Mouse (Mus musculus) forelimb bud, embryonic 11.5 days (tissue): ENCODE results near the gene Scube1.

Experiments used
- DNase-seq: peaks from one replicate; pipeline ENCODE4 v3.0.0-alpha.2; 2012; ENCODE audit warnings: low read depth, low spot score

Scube1 gene

DNA sequence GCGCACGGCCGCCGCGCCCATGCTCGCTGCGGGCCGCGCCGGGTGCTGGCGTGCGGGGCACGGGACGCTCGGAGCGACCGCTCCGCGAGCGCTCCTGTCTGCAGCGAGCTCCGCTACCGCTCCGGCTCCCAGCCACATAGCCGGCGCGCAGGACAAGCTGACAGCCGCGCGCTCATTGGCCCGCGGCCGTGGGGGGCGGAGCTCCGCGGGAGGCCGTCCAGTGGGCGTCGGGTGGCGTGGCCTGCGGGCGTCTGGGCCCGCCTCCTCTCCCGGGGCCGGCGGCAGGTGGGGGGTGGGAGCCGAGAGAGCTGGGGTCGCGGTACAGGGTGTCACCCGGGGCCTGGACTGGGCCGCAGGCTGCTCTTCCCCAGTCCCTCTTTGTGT is at the start of gene Scube1:
Gene Scube1 (minus strand): TSS at position 136 of the 384 bp plus-strand sequence.
- peak; percentile 86 for DNase-seq

DNA sequence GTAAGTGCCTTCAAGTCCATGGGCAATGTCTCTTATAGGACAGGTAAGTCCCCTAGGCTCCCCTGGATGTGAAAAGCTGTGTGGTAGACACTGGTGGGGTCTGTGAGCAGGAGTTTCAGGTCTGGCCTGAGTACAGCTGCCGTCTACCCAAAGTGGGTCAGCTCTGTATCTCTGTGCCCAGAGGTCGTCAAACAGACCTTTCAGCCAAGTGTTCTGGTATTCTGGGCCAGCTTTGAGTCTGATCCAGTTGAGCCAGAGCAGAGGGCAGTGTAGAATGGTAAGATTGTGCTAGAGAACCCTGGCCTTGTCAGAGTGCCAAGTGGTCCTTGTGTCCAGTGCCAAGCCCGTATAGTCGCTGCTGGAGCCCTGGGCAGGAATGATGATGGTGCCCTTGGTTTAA is 48.1 kb upstream of the Scube1 start:
- DNase-seq: no peak

DNA sequence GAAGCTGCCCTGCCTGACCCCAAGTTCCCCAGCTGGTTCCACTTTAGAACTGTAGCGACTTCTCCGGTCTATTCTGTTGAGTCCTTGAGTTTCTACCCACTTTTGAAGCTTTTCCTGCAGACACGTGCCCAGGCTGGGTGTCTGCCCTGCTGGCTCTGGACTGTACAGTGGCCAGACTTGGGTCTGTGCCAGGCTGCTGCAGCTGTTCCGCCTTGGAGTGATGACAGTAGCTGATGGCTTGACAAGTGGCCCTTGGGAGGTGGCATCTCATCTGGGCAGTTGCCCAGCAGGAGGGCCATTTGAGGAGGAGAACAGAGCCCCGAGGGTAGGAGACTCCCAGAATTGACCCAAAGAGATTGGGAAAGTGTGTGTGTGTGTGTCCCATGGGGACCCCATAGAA is 47.6 kb upstream of the Scube1 start:
- DNase-seq: no peak

DNA sequence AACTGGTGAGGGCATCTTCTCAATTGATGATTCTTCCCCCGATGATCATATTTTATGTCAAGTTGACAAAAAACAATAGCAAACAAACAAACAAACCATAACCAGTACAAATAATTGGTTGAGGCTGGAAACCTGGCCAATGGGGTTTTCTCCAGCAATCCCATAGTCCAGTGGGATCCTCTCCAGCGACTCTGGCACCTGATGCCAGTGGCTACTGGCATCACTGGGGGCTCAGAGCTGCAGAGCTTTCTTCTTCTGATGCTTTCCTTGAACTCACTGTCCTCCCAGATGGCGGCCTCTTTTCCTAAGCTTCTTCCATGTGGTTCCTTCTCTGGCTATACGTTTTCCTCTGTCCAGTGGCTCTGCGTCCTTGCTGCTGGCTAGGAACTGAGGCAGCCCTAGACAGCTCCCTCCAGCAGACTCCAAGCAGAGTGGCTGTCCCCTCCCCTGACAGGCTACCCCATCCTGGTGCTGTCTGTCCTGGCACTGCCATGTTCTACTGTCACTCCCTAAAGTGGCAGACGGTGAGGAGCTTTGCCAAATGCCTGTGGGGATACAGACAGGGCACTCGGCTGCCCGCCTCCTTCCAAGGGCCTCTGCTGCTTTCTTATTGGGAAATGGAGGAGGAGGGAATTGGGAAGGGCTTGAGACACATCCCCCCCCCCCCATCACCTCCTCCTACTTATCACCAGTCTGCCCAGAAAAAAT is 46.7 kb upstream of the Scube1 start:
- DNase-seq: no peak

DNA sequence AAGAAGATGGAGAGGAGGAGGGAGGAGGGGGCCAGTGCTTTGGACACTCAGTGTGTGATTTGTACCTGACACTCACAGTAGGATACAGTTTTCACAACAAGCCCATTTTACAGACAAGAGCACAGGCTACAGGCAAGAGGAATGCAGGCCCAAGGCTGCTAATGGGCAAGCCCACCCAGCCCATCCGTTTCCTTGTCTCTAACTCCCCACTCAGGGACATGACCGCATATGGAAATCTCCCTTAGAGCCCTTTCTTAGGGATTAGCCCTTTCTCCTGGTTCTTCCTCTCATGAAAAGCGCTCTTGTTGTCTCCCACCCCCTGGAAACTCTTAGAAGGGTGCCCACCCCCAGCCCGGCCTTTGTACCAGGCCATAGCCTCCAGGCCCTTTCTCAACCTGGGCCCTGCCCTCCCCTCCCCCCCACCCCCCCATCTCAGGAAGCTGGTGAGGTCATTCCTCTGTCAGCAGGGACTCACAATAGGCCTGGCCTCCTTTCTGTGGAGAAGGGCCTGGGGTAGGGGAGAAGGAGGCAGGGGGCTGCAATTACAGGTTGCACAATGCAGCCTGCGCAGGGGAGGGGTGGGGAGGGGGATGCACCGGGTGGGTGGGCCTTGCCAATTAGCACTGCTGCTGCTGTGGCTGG is 40.7 kb upstream of the Scube1 start:
- peak; percentile 33 for DNase-seq

DNA sequence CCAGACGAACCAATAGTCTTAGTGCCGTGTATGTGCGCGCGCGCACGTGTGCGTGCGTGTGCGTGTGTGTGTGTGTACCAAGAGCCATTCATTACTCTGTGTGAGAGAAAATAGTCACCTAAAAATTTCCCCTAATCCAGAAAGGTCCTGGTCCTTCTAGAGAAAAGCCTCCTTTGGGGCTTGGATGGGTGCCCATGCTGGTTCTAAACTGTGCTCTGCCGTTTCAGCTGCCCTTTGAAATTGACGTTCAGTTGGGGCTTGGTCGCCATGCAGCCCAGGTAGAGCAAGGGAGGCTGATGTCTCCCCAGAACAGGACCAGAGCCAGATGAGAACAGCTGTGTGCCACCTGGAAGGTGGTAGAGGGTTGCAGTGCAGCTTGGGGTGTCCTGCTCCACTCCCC is 36.7 kb upstream of the Scube1 start:
- no peak for DNase-seq

DNA sequence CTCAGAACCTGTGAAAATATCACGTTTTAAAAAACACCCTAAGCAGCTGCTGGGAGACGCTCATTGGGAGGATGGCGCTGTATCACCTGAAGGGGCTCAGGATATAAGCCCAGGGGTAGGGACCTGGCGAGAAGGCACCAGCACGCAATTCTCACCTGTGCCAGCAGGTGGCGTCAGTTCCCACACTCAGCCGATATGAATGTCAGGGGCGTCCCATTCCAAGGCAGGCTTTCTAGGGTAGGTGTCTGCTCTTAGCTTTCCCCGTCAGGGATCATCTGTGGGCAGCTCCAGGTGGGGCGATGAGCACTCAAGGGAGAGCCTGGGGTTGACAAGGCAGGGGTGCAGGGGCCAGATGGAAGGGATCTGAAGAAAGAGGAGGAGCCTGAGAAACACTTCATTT is 35.9 kb upstream of the Scube1 start:
- peak; percentile 59 for DNase-seq

DNA sequence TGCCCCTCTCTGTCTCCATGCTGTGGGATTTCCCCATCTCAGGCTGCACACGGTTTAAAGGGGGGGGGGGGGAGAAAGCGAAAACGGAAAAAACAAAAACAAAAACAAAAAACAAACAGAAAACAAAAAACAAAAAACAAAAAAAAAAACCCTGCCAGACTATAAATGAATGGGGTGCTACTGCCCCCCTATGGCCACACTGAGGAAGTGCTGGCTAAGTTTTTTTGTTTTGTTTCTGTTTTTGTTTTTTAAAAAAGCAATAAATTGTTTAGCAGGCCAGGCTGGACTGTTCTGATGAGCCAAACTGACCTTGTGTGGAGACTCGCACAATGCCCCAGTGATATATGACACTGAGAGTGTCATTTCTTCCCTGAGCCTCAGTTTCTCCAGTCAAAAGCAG is 34.1 kb upstream of the Scube1 start:
- DNase-seq: no peak

DNA sequence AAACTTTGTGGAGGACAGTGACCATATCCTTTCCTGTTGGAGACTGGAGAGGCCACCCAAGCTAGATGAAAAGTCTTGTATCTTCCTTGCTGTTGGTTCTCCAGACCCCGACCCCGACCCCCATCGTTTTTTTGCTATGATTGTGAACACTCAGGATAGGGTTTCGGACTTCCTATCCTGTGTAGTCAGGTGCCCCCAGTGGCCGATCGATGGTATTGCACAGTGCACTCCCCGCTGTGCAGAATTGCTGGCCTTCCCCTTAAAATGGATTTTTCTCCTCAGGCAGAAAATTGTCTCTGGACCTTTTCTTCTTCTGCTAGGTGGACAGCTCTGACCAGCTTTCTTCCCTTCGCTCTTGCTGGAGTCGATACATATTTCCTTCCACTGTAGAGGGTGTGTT is 31.9 kb upstream of the Scube1 start:
- peak; percentile 58 for DNase-seq

DNA sequence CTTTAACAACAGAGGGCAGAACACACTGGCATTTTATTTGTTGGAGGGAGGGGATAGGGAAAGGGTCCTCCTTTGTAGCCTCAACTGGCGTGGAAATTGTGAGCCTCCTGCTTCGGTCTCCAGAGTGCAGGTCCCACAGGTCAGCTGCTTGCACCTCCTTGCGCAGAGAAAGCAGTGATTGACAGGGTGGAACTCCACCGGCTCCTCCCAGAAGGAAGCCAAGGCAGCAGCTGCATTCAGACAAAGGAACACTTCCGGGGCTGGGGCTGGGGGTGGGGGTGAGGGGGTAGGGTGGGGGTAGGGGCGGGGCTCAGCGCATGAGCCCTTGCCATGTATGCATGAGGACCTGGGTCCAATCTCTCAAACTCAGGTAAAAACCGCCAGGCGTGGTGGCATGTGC is 24.6 kb upstream of the Scube1 start:
- no peak for DNase-seq

DNA sequence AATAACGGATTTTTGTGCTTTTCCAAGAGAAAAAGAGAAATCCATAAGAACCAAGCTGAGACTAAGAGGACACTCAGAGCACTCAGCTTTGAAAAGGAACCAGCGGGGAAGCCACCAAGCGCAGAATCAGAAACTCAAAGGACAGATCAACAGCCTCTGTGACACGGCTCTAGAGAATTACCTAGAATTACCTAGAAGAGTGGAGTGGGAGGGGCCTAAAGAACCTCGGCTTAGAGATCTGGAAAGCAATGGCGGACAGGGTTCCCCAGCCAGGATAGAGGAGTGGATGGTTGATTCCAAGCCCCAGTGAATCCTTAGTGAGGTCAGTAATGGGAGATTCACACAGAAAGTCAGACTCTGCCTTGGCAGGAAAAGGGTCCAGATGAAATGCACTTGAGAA is 24.2 kb upstream of the Scube1 start:
- DNase-seq: no peak

DNA sequence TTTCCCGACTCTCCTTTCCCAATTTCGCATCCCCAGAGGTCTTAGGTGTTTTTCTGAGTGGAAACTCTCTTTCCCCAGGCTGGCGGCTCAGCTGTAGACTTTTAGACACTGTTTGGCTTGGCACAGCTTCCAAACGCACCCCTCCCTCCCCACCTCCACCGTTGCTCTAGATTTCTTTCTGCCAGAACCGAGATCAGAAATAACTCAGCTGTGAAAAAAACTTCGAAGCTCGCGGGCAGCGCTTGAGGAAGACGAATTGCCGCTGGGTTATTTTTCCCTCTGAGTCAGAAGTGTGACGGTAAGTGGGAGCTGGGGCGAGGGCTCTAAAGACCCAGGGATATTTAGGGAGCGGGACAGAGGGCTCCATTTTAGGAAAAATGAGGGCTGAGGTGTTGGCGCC is 21.5 kb upstream of the Scube1 start:
- DNase-seq: no peak

DNA sequence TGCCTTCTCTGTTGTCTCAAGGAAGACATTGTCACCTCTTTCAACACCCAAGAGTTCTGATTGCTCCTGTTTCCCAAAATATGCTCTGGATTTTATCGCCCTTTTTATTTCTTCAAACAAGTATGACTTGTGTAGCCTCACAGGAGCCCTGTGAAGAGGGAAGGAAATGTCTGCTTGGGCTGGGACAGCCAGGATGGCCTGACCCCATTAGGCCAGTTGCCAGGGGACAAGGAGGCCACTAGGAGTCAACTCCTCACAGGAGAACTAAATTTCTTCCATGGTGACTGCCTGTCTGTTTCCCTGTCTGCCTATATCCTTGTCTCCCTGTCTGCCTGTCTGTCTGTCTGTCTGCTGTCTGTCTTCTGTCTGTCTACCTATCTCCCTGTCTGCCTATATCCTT is 17.2 kb upstream of the Scube1 start:
- DNase-seq: no peak

DNA sequence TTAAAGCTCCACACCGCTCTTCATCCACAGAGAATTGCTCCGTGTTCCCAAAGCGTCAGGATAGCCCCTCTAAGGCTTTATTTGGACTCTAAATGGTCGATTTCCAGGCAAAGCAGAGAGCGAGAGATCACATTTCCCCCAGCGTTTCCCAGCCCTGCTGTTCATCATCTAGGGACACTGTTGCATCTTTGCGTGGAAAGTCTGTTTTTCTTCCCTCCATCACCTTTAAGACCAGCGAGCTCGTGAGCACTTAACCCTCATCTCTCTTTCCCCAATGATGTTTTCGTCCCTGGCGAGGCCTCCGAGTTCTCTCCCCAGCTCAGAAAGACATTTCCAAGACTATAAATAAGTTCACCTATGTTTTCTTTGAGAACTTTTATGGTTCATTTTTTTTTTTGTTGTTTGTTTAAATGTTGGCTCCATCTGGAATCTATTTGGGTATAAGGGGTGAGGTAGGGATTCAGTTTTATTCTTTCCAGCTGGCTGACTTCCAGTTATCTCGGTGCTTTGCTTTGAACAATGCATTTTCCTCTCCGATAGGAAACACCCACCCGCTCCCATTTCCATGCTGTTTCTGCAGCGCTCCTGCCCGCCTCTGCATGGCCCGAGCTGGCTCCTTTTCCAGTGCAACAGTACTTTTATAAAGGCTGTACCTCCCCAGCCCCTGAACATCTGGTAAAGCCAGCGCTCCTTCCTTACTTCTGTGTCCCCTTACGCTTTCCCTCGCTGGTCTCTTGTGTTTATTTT is 16.0 kb upstream of the Scube1 start:
- peak; percentile 82 for DNase-seq

DNA sequence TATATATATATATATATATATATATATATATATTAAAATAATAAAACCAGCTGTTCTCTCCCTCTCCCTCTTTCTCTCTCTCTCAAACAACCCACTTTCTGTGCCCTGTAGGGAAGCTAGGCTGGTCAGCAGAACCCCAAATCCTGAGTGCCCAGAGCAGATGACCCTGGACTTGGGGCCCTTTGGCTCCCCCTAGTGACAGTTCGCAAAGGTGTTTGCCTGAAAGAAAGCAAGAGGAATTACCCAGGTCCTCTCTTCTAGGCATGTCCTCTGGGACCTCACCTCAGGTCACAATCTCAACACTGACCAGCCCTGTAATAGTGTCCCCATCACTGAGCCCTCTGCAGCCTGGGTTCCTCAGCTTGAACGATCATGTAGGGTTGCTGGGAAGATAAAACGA is 2.8 kb upstream of the Scube1 start:
- DNase-seq: peak; percentile 64

DNA sequence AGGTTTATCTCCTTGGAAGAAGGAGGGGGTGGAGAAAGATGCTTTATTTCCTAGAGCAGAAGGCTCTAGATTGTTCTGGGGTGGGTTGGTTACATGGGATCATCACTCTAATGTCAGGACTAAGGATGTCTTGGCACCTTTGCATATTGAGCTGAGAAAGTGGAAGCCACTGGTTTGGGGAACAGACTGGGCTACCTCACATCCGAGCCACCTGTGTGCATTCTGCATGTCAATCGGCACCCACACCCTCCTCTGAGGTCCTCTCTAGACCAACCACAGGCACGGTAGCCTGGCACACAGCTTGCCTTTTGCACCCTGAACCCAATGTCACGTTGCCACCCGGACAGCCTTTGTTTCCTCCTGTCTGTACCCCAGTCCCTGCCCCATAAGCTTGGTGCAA is 1.9 kb upstream of the Scube1 start:
- DNase-seq: no peak

DNA sequence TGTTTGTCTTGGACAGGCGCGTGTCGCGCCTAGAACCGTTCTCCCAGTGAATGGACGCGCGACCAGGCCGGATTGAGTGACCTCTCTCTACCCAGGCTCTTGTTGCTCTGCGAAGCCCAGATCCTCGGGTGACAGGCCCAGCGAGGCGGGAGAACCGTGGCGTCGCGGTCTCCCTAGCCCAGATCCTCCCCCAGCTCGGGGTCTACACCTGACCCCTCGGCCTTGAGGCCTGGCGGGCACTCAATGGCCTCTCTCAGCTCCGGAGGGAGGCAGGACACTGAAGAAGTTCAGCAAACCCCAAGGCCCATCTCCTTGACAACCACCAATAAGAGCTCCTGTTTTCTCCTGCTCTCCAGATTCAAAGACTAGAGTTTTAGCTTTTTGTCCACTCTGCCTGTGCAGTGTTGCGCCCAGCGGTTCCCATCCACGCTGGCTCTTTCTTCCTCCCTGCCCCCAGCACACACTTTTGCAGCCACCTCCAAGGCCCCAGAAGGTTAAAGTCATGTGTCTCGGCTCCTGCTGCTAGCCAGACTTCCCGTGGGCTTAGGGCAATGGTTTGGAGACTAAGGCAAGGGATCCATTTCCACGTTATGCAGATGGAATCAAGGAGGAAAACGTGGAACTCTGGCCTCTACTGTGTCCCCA is 857 bp upstream of the Scube1 start:
- DNase-seq: no peak

DNA sequence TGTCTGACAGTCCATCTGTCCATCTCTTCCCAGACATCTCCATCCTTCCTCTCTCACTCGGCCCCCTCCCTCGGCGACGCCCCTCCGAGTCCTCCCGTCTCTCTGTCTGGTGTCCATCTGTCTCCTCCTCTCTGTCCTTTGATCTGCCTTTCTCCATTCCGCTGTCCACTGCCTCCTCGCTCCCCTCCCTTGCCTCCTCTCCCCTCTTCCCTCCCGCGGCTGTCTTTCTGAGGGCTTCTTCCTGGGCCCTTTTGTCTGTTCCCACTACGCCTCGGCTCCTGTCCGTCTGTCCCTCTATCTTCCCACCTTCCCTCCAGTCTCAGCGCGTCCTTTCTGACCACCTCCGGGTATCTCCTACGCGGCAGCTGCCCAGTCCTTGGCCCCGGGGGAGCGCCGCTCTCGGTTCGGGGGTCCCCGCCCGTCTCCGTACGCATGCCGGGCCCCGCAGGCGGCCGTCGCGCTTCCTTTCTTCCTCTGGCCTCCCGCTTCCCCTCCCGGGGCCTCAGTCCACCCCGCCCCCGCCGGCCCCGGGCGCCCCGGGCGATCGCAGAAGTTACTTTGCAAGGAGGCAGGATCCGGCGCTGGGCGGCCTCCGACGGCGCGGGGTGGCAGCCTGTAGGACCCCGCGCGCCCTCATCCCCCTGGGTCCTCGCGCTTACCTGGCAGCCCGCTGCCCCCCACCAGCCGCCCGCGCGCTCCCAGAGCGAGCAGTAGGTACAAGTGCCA is 498 bp downstream of the Scube1 start:
- no peak for DNase-seq

DNA sequence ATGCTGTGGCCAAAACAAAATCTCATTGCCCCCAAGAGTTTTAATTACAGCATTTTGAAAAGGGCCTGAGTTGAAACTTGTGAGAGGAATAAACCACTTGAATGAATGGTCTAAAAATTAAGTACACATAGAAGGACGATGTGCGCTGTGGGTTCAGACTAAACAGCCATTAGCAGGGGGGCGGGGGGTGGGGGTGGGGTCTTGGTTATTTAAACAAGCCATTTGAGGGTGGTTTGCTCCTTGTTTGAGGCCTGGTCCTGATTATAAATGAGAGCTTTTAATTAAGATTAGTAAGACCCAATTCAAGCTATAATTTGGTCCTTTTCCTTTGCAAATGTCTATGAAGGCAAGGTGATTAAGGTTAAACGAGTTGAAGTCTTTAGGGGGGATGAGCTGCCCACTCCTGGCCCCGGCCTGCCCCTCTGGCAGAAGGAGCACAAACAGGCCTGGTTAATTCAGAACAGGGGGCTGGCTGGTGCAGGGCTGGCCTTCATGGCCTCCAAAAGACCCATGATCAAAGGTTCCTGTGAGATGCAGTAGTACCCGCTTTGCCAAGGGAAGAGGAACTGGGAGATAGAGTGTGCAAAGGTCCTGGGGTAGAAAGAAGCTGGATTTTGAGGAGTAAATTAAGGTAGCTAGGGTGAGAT is 9.1 kb downstream of the Scube1 start:
- DNase-seq: no peak

DNA sequence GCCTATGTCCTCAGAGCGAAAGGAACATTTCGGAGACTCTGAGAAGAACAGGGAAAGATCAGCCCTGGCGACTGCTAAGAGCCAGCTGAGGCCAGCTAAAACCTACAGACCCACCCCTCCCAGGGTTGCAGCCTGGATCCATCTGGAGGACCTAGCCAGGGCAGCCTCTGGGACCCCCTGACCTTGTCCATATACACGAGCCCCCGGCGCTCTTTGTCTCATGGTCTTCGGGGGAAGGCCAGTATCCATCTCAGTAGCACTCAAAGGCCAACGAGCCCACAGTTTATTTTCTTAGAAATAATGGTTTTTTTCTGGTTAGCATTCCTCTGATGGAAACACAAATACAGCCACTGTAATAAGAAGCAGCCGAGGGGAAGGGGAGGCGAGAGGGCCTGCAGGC is 12.0 kb downstream of the Scube1 start:
- DNase-seq: no peak

DNA sequence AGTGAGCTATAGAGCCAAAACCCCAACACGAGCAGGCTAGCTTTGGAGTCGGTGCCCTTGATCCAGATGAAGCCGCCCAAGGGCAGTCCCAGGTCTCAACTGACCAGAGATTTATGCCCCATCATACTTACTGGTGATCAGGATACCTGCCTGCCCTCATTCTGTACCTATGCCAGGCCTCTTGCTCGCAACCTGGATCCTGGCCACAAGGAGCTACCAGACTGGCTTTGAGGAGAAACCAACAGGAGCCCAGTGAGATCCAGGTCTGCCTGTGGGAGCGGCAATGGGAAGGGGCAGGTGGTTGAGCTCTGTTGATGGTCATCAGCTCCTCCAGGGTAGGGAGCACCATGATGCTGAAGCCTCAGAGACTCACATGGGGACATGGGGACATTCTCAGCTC is 12.5 kb downstream of the Scube1 start:
- DNase-seq: no peak
